Mouse (Mus musculus): ENCODE results near the gene Ssbp4.

- TF ChIP-seq CTCF (IDR thresholded peaks at IDR 0.05; ENCODE audit: low read depth) (no peak), EP300 (IDR thresholded peaks at IDR 0.05; ENCODE audit: low read depth) (no peak)
These were observed 40.2 kb upstream of the Ssbp4 start for GRCm38 (mm10) chr8:70648921-70649320.
